ENCODE assay signal across 14 mouse cellular contexts in genomic region chr17:29305871-29306270, GRCm38 (mm10). TPM values are rescaled to one million over a fixed set of nuclear protein-coding genes. Genes with fewer than 3 reads are reported as not detected.
DNase-seq lines count a peak whose midpoint lies in the region; ATAC-seq and TF ChIP-seq lines count a peak whose summit lies in the region.
"Had no signal": no experiment of that assay in that cellular context is flagged by ENCODE, and none has a peak within 500 bp of the region (broad histone marks: within the 10 kb centered on the region; RNA-seq: fewer than 3 reads in every experiment).

No protein-coding gene starts in this region.

- 0 out of 2 replicates have a peak, but pooled peaks cover 4% of the 10 kb centered on the region for H3K27me3 ChIP-seq in heart, embryonic 13.5 days (replicated peaks)
- no peaks in the 10 kb centered on the region for H3K27me3 ChIP-seq in lung, postnatal 0 days (replicated peaks; ENCODE audit: insufficient read depth, low read length)
- H3K27me3 ChIP-seq in embryonic facial prominence, embryonic 15.5 days, result no peaks in the 10 kb centered on the region
- H3K27me3 ChIP-seq in stomach, embryonic 15.5 days (replicated peaks), result no peaks in the 10 kb centered on the region
- H3K27me3 ChIP-seq in midbrain, embryonic 13.5 days, result no peaks in the 10 kb centered on the region
- H3K27me3 ChIP-seq: forebrain, embryonic 13.5 days; Patski had no signal

- peak overlapping the region; percentile 42; the same call in 1 of the 2 replicates for H3K4me2 ChIP-seq in heart, embryonic 13.5 days
- H3K4me2 ChIP-seq in lung, postnatal 0 days (replicated peaks; ENCODE audit: low read depth, low read length), result peak overlapping the region; percentile 27; the same call in 1 of the 2 replicates
- peak overlapping the region; percentile 17 for H3K4me2 ChIP-seq in embryonic facial prominence, embryonic 15.5 days (replicated peaks)
- peak overlapping the region; percentile 34; the same call in 1 of the 2 replicates for H3K4me2 ChIP-seq in stomach, embryonic 15.5 days
- H3K4me2 ChIP-seq in midbrain, embryonic 13.5 days (replicated peaks), result no peak overlapping the region
- H3K4me2 ChIP-seq: forebrain, embryonic 13.5 days had no signal

- H3K9ac ChIP-seq in heart, embryonic 13.5 days, result peak overlapping the region; percentile 59; the same call in 1 of the 2 replicates
- H3K9ac ChIP-seq in lung, postnatal 0 days (replicated peaks; ENCODE audit: low read depth), result no peak overlapping the region
- H3K9ac ChIP-seq in embryonic facial prominence, embryonic 15.5 days, result no peak overlapping the region
- H3K9ac ChIP-seq in stomach, embryonic 15.5 days, result no peak overlapping the region
- no peak overlapping the region for H3K9ac ChIP-seq in midbrain, embryonic 13.5 days (replicated peaks)
- H3K9ac ChIP-seq: forebrain, embryonic 13.5 days had no signal

- no peak for TF ChIP-seq EP300 in lung, postnatal 0 days (IDR thresholded peaks at IDR 0.05)

- no peak for TF ChIP-seq CTCF in lung, postnatal 0 days (IDR thresholded peaks at IDR 0.05)

- no peak overlapping the region for H3K27ac ChIP-seq in heart, embryonic 13.5 days (replicated peaks)
- H3K27ac ChIP-seq in lung, postnatal 0 days (ENCODE audit: low read length), result no peak overlapping the region
- H3K27ac ChIP-seq in embryonic facial prominence, embryonic 15.5 days (replicated peaks), result peak overlapping the region; percentile 65
- no peak overlapping the region for H3K27ac ChIP-seq in stomach, embryonic 15.5 days
- no peak overlapping the region for H3K27ac ChIP-seq in midbrain, embryonic 13.5 days
- H3K27ac ChIP-seq: forebrain, embryonic 13.5 days; layer of hippocampus, adult 2 months had no signal

- peaks cover 10% of the 10 kb centered on the region for H3K36me3 ChIP-seq in heart, embryonic 13.5 days
- no peaks in the 10 kb centered on the region for H3K36me3 ChIP-seq in lung, postnatal 0 days (ENCODE audit: insufficient read depth, low read length)
- peaks cover 13% of the 10 kb centered on the region for H3K36me3 ChIP-seq in embryonic facial prominence, embryonic 15.5 days
- H3K36me3 ChIP-seq in stomach, embryonic 15.5 days, result peaks cover 6% of the 10 kb centered on the region
- H3K36me3 ChIP-seq in midbrain, embryonic 13.5 days, result peaks cover 15% of the 10 kb centered on the region

- no peak for ATAC-seq in heart, embryonic 13.5 days (ENCODE audit: extremely low read depth, insufficient number of reproducible peaks, low FRiP score, low TSS enrichment)
- no peak for ATAC-seq in lung, postnatal 0 days
- peak; percentile 13; the same call in 1 of the 2 replicates for ATAC-seq in embryonic facial prominence, embryonic 15.5 days (ENCODE audit: insufficient number of reproducible peaks, low FRiP score, low TSS enrichment, low read depth)
- ATAC-seq in stomach, embryonic 15.5 days (ENCODE audit: insufficient read depth, low FRiP score, low read depth), result peak; percentile 31; the same call in 1 of the 2 replicates
- no peak for ATAC-seq in midbrain, embryonic 13.5 days
- ATAC-seq: forebrain, embryonic 13.5 days; Patski had no signal

- H3K9me3 ChIP-seq in heart, embryonic 13.5 days, result no peaks in the 10 kb centered on the region
- H3K9me3 ChIP-seq in lung, postnatal 0 days (ENCODE audit: low read length), result no peaks in the 10 kb centered on the region
- H3K9me3 ChIP-seq in embryonic facial prominence, embryonic 15.5 days (replicated peaks), result no peaks in the 10 kb centered on the region
- H3K9me3 ChIP-seq in stomach, embryonic 15.5 days, result no peaks in the 10 kb centered on the region
- no peaks in the 10 kb centered on the region for H3K9me3 ChIP-seq in midbrain, embryonic 13.5 days
- H3K9me3 ChIP-seq: forebrain, embryonic 13.5 days; megakaryocyte, embryonic 14.5 days had no signal

- DNase-seq in heart, adult 11 months, result no peak
- DNase-seq in lung, postnatal 0 days (ENCODE audit: low spot score), result no peak
- DNase-seq in lung, postnatal 25 days (ENCODE audit: low spot score), result no peak
- DNase-seq in urinary bladder, adult 18-20 months (ENCODE audit: low spot score in 2 of 2), result no peak
- DNase-seq: adrenal gland, adult 8-10 months; kidney, adult 11 months had no signal

- WGBS in heart, embryonic 13.5 days, result 55% methylated on average over 7 of the region's 7 CpGs
- 44% methylated on average over 7 of the region's 7 CpGs for WGBS in lung, postnatal 0 days
- WGBS in embryonic facial prominence, embryonic 15.5 days, result 45% methylated on average over 7 of the region's 7 CpGs
- WGBS in stomach, embryonic 15.5 days, result 52% methylated on average over 7 of the region's 7 CpGs
- 58% methylated on average over 7 of the region's 7 CpGs for WGBS in midbrain, embryonic 13.5 days

- no peak overlapping the region for H3K4me3 ChIP-seq in heart, embryonic 13.5 days
- H3K4me3 ChIP-seq in lung, postnatal 0 days (ENCODE audit: low read depth, low read length), result no peak overlapping the region
- H3K4me3 ChIP-seq in embryonic facial prominence, embryonic 15.5 days (replicated peaks), result no peak overlapping the region
- H3K4me3 ChIP-seq in stomach, embryonic 15.5 days (replicated peaks), result no peak overlapping the region
- H3K4me3 ChIP-seq in midbrain, embryonic 13.5 days (replicated peaks), result no peak overlapping the region
- H3K4me3 ChIP-seq: forebrain, embryonic 13.5 days; layer of hippocampus, adult 2 months; megakaryocyte, embryonic 14.5 days had no signal

- peaks cover 50% of the 10 kb centered on the region for H3K4me1 ChIP-seq in heart, embryonic 13.5 days
- peaks cover 16% of the 10 kb centered on the region for H3K4me1 ChIP-seq in lung, postnatal 0 days (ENCODE audit: insufficient read depth, low read depth, low read length)
- peaks cover 42% of the 10 kb centered on the region for H3K4me1 ChIP-seq in embryonic facial prominence, embryonic 15.5 days
- peaks cover 20% of the 10 kb centered on the region for H3K4me1 ChIP-seq in stomach, embryonic 15.5 days
- H3K4me1 ChIP-seq in midbrain, embryonic 13.5 days (replicated peaks), result peaks cover 8% of the 10 kb centered on the region; the same call in 1 of the 2 replicates

RNA-seq across cellular contexts. Expression of gene Pi16, which starts 11.6 kb away (rescaled TPM):
- 1.9 and 2.4 TPM in 2 replicates for polyA plus RNA-seq in heart, embryonic 13.5 days (2015; fragmentation: Nextera tagmentation; extraction: Ambion mirVana)
- polyA plus RNA-seq in lung, postnatal 0 days (2015; fragmentation: Nextera tagmentation; extraction: Ambion mirVana), result 2.2 and 2.8 TPM in 2 replicates
- polyA plus RNA-seq in embryonic facial prominence, embryonic 15.5 days (2015; fragmentation: Nextera tagmentation; extraction: Ambion mirVana), result 2.7 and 2.8 TPM in 2 replicates
- 1.6 and 1.9 TPM in 2 replicates for polyA plus RNA-seq in stomach, embryonic 15.5 days (2015; fragmentation: Nextera tagmentation; extraction: Ambion mirVana)
- 1.9 and 2.2 TPM in 2 replicates for polyA plus RNA-seq in midbrain, embryonic 13.5 days (2015; fragmentation: Nextera tagmentation; extraction: Ambion mirVana)
- polyA plus RNA-seq: Patski had no signal

RNA-seq across cellular contexts. Expression of gene BC004004, which starts 37.3 kb away (rescaled TPM):
- polyA plus RNA-seq in heart, embryonic 13.5 days (2015; fragmentation: Nextera tagmentation; extraction: Ambion mirVana), result 85.0 and 91.9 TPM in 2 replicates
- polyA plus RNA-seq in lung, postnatal 0 days (2015; fragmentation: Nextera tagmentation; extraction: Ambion mirVana), result 105 and 109 TPM in 2 replicates
- 82.1 and 85.8 TPM in 2 replicates for polyA plus RNA-seq in embryonic facial prominence, embryonic 15.5 days (2015; fragmentation: Nextera tagmentation; extraction: Ambion mirVana)
- polyA plus RNA-seq in stomach, embryonic 15.5 days (2015; fragmentation: Nextera tagmentation; extraction: Ambion mirVana), result 81.6 and 87.1 TPM in 2 replicates
- polyA plus RNA-seq in midbrain, embryonic 13.5 days (2015; fragmentation: Nextera tagmentation; extraction: Ambion mirVana), result 99.1 and 105 TPM in 2 replicates

RNA-seq across cellular contexts. Expression of gene Mtch1, which starts 41.9 kb away (rescaled TPM):
- polyA plus RNA-seq in heart, embryonic 13.5 days (2015; fragmentation: Nextera tagmentation; extraction: Ambion mirVana), result 276 and 287 TPM in 2 replicates
- polyA plus RNA-seq in lung, postnatal 0 days (2015; fragmentation: Nextera tagmentation; extraction: Ambion mirVana), result 342 and 350 TPM in 2 replicates
- 337 and 355 TPM in 2 replicates for polyA plus RNA-seq in embryonic facial prominence, embryonic 15.5 days (2015; fragmentation: Nextera tagmentation; extraction: Ambion mirVana)
- 250 and 272 TPM in 2 replicates for polyA plus RNA-seq in stomach, embryonic 15.5 days (2015; fragmentation: Nextera tagmentation; extraction: Ambion mirVana)
- polyA plus RNA-seq in midbrain, embryonic 13.5 days (2015; fragmentation: Nextera tagmentation; extraction: Ambion mirVana), result 398 and 461 TPM in 2 replicates

RNA-seq across cellular contexts. Expression of gene Ppil1, which starts 41.9 kb away (rescaled TPM):
- polyA plus RNA-seq in heart, embryonic 13.5 days (2015; fragmentation: Nextera tagmentation; extraction: Ambion mirVana), result 106 and 128 TPM in 2 replicates
- 39.7 and 44.5 TPM in 2 replicates for polyA plus RNA-seq in lung, postnatal 0 days (2015; fragmentation: Nextera tagmentation; extraction: Ambion mirVana)
- 129 and 132 TPM in 2 replicates for polyA plus RNA-seq in embryonic facial prominence, embryonic 15.5 days (2015; fragmentation: Nextera tagmentation; extraction: Ambion mirVana)
- polyA plus RNA-seq in stomach, embryonic 15.5 days (2015; fragmentation: Nextera tagmentation; extraction: Ambion mirVana), result 148 and 150 TPM in 2 replicates
- polyA plus RNA-seq in midbrain, embryonic 13.5 days (2015; fragmentation: Nextera tagmentation; extraction: Ambion mirVana), result 120 and 128 TPM in 2 replicates

RNA-seq across cellular contexts. Expression of gene Fgd2, which starts 54.8 kb away (rescaled TPM):
- polyA plus RNA-seq in heart, embryonic 13.5 days (2015; fragmentation: Nextera tagmentation; extraction: Ambion mirVana), result 3.4 and 3.8 TPM in 2 replicates
- polyA plus RNA-seq in lung, postnatal 0 days (2015; fragmentation: Nextera tagmentation; extraction: Ambion mirVana), result 11.9 and 14.2 TPM in 2 replicates
- 14.5 and 15.3 TPM in 2 replicates for polyA plus RNA-seq in embryonic facial prominence, embryonic 15.5 days (2015; fragmentation: Nextera tagmentation; extraction: Ambion mirVana)
- 11.3 and 12.5 TPM in 2 replicates for polyA plus RNA-seq in stomach, embryonic 15.5 days (2015; fragmentation: Nextera tagmentation; extraction: Ambion mirVana)
- 3.2 and 3.3 TPM in 2 replicates for polyA plus RNA-seq in midbrain, embryonic 13.5 days (2015; fragmentation: Nextera tagmentation; extraction: Ambion mirVana)

Comparison
In these comparisons a context has a peak if more than half of its experiments do, and no peak if none do; other contexts are left out.
1. ATAC-seq: peak in embryonic facial prominence, embryonic 15.5 days (single experiment) and stomach, embryonic 15.5 days (single experiment); none in heart, embryonic 13.5 days (single experiment), lung, postnatal 0 days (single experiment) and midbrain, embryonic 13.5 days (single experiment).